Mouse (Mus musculus): ENCODE results near the gene Slco3a1. TPM values are rescaled to one million over a fixed set of nuclear protein-coding genes. Genes with fewer than 3 reads are reported as not detected.

Slco3a1 gene
- polyA plus RNA-seq, 1 experiment from 2014 or later = 1.2 TPM

- no peaks in the 10 kb centered on the region for H3K9me3 ChIP-seq (replicated peaks)
- no peaks in the 10 kb centered on the region for H3K27me3 ChIP-seq
- no peak for DNase-seq
- no peak overlapping the region for H3K9ac ChIP-seq
- H3K4me1 ChIP-seq (replicated peaks) = no peaks in the 10 kb centered on the region
- H3K27ac ChIP-seq = no peak overlapping the region
- H3K4me2 ChIP-seq = no peak overlapping the region
- no peak overlapping the region for H3K4me3 ChIP-seq (replicated peaks)
- no peak for ATAC-seq (ENCODE audit: low read depth)
- H3K36me3 ChIP-seq = no peaks in the 10 kb centered on the region
- 74% methylated on average over 6 of the region's 6 CpGs for WGBS (ENCODE audit: insufficient replicate concordance)
Measured at GRCm38 (mm10) chr7:74399729-74400128, 154.9 kb downstream of the Slco3a1 start.

- no peaks in the 10 kb centered on the region for H3K36me3 ChIP-seq
- no peak overlapping the region for H3K4me2 ChIP-seq
- 73% methylated on average over 4 of the region's 4 CpGs for WGBS (ENCODE audit: insufficient replicate concordance)
- no peak for ATAC-seq (ENCODE audit: low read depth)
- DNase-seq = no peak
- no peak overlapping the region for H3K4me3 ChIP-seq (replicated peaks)
- H3K9ac ChIP-seq = no peak overlapping the region
- no peaks in the 10 kb centered on the region for H3K9me3 ChIP-seq (replicated peaks)
- no peaks in the 10 kb centered on the region for H3K4me1 ChIP-seq (replicated peaks)
- H3K27ac ChIP-seq = no peak overlapping the region
- no peaks in the 10 kb centered on the region for H3K27me3 ChIP-seq
Measured at GRCm38 (mm10) chr7:74399154-74399553, 155.4 kb downstream of the Slco3a1 start.

- no peaks in the 10 kb centered on the region for H3K4me1 ChIP-seq (replicated peaks)
- no peak overlapping the region for H3K27ac ChIP-seq
- H3K4me3 ChIP-seq (replicated peaks) = no peak overlapping the region
- ATAC-seq (ENCODE audit: low read depth) (no peak), DNase-seq (no peak)
- WGBS (ENCODE audit: insufficient replicate concordance) = 55% methylated on average over 2 of the region's 2 CpGs
- H3K4me2 ChIP-seq = no peak overlapping the region
- no peaks in the 10 kb centered on the region for H3K36me3 ChIP-seq
- H3K9me3 ChIP-seq (replicated peaks) = no peaks in the 10 kb centered on the region
- H3K9ac ChIP-seq = no peak overlapping the region
- H3K27me3 ChIP-seq = no peaks in the 10 kb centered on the region
Measured at GRCm38 (mm10) chr7:74398326-74398725, 156.3 kb downstream of the Slco3a1 start.

GRCm38 (mm10) chr7:74391451-74391873 lies 163.1 kb downstream of the Slco3a1 start:
- ATAC-seq (ENCODE audit: low read depth) (no peak), DNase-seq (no peak)
- no peaks in the 10 kb centered on the region for H3K36me3 ChIP-seq
- no peak overlapping the region for H3K9ac ChIP-seq
- 54% methylated on average over 5 of the region's 5 CpGs for whole genome bisulfite sequencing (ENCODE audit: insufficient replicate concordance)
- no peak overlapping the region for H3K27ac ChIP-seq
- H3K4me1 ChIP-seq (replicated peaks) = no peaks in the 10 kb centered on the region
- H3K4me3 ChIP-seq (replicated peaks) = no peak overlapping the region
- H3K9me3 ChIP-seq (replicated peaks) = no peaks in the 10 kb centered on the region
- H3K4me2 ChIP-seq = no peak overlapping the region
- H3K27me3 ChIP-seq = no peaks in the 10 kb centered on the region

- ATAC-seq (ENCODE audit: low read depth) = no peak
- Histone ChIP-seq H3K36me3 (no peaks in the 10 kb centered on the region), H3K4me3 (replicated peaks) (no peak overlapping the region), H3K4me1 (replicated peaks) (no peaks in the 10 kb centered on the region), H3K27me3 (no peaks in the 10 kb centered on the region), H3K9me3 (replicated peaks) (no peaks in the 10 kb centered on the region), H3K4me2 (no peak overlapping the region), H3K27ac (no peak overlapping the region), H3K9ac (no peak overlapping the region)
- DNase-seq = no peak
- 41% methylated on average over 2 of the region's 2 CpGs for WGBS (ENCODE audit: insufficient replicate concordance)
Measured at GRCm38 (mm10) chr7:74389570-74389969, 165.0 kb downstream of the Slco3a1 start.

- no peaks in the 10 kb centered on the region for H3K36me3 ChIP-seq
- WGBS (ENCODE audit: insufficient replicate concordance) = 62% methylated on average over 5 of the region's 5 CpGs
Measured at GRCm38 (mm10) chr7:74386257-74386656, 168.3 kb downstream of the Slco3a1 start.

GRCm38 (mm10) chr7:74383040-74383666 lies 171.4 kb downstream of the Slco3a1 start:
- 51% methylated on average over 3 of the region's 3 CpGs for WGBS (ENCODE audit: insufficient replicate concordance)
- Histone ChIP-seq H3K27ac (no peak overlapping the region), H3K9ac (no peak overlapping the region), H3K36me3 (no peaks in the 10 kb centered on the region), H3K4me2 (no peak overlapping the region), H3K4me1 (replicated peaks) (no peaks in the 10 kb centered on the region), H3K9me3 (replicated peaks) (no peaks in the 10 kb centered on the region), H3K4me3 (replicated peaks) (no peak overlapping the region), H3K27me3 (no peaks in the 10 kb centered on the region)
- ATAC-seq (ENCODE audit: low read depth) = no peak
- DNase-seq = no peak

More at GRCm38 (mm10) chr7:74386257-74386656, 168.3 kb downstream of the Slco3a1 start:
- no peak overlapping the region for H3K4me2 ChIP-seq
- ATAC-seq (ENCODE audit: low read depth) (no peak), DNase-seq (no peak)
- no peaks in the 10 kb centered on the region for H3K9me3 ChIP-seq (replicated peaks)
- no peak overlapping the region for H3K4me3 ChIP-seq (replicated peaks)
- no peak overlapping the region for H3K9ac ChIP-seq
- no peaks in the 10 kb centered on the region for H3K4me1 ChIP-seq (replicated peaks)
- H3K27me3 ChIP-seq = no peaks in the 10 kb centered on the region
- no peak overlapping the region for H3K27ac ChIP-seq

- H3K9me3 ChIP-seq (replicated peaks) = no peaks in the 10 kb centered on the region
- ATAC-seq (ENCODE audit: low read depth) = no peak
- 43% methylated on average over 3 of the region's 3 CpGs for WGBS (ENCODE audit: insufficient replicate concordance)
- H3K4me2 ChIP-seq = no peak overlapping the region
- no peak overlapping the region for H3K4me3 ChIP-seq (replicated peaks)
- no peak overlapping the region for H3K27ac ChIP-seq
- H3K9ac ChIP-seq = no peak overlapping the region
- H3K36me3 ChIP-seq = no peaks in the 10 kb centered on the region
- H3K4me1 ChIP-seq (replicated peaks) = no peaks in the 10 kb centered on the region
- DNase-seq = no peak
- no peaks in the 10 kb centered on the region for H3K27me3 ChIP-seq
Measured at GRCm38 (mm10) chr7:74382286-74382685, 172.3 kb downstream of the Slco3a1 start.

GRCm38 (mm10) chr7:74381881-74382281 lies 172.7 kb downstream of the Slco3a1 start:
- DNase-seq (no peak), ATAC-seq (ENCODE audit: low read depth) (no peak)
- no peaks in the 10 kb centered on the region for H3K4me1 ChIP-seq (replicated peaks)
- H3K27ac ChIP-seq = no peak overlapping the region
- WGBS (ENCODE audit: insufficient replicate concordance) = 58% methylated on average over 2 of the region's 2 CpGs
- no peaks in the 10 kb centered on the region for H3K36me3 ChIP-seq
- no peak overlapping the region for H3K9ac ChIP-seq
- no peak overlapping the region for H3K4me3 ChIP-seq (replicated peaks)
- no peak overlapping the region for H3K4me2 ChIP-seq
- H3K27me3 ChIP-seq = no peaks in the 10 kb centered on the region
- H3K9me3 ChIP-seq (replicated peaks) = no peaks in the 10 kb centered on the region

GRCm38 (mm10) chr7:74381051-74381450 lies 173.5 kb downstream of the Slco3a1 start:
- no peaks in the 10 kb centered on the region for H3K27me3 ChIP-seq
- ATAC-seq (ENCODE audit: low read depth) (no peak), DNase-seq (no peak)
- H3K9ac ChIP-seq = no peak overlapping the region
- no peaks in the 10 kb centered on the region for H3K4me1 ChIP-seq (replicated peaks)
- H3K9me3 ChIP-seq (replicated peaks) = no peaks in the 10 kb centered on the region
- H3K4me3 ChIP-seq (replicated peaks) = no peak overlapping the region
- 68% methylated on average over 2 of the region's 2 CpGs for WGBS (ENCODE audit: insufficient replicate concordance)
- no peak overlapping the region for H3K27ac ChIP-seq
- no peak overlapping the region for H3K4me2 ChIP-seq
- no peaks in the 10 kb centered on the region for H3K36me3 ChIP-seq

GRCm38 (mm10) chr7:74377909-74378308 lies 176.7 kb downstream of the Slco3a1 start:
- DNase-seq = no peak
- H3K4me2 ChIP-seq = no peak overlapping the region
- H3K27ac ChIP-seq = no peak overlapping the region
- ATAC-seq (ENCODE audit: low read depth) = no peak
- no peaks in the 10 kb centered on the region for H3K4me1 ChIP-seq (replicated peaks)
- H3K9ac ChIP-seq = no peak overlapping the region
- no peaks in the 10 kb centered on the region for H3K27me3 ChIP-seq
- H3K36me3 ChIP-seq = no peaks in the 10 kb centered on the region
- no peaks in the 10 kb centered on the region for H3K9me3 ChIP-seq (replicated peaks)
- no peak overlapping the region for H3K4me3 ChIP-seq (replicated peaks)
- 59% methylated on average over 10 of the region's 10 CpGs for WGBS (ENCODE audit: insufficient replicate concordance)

- Histone ChIP-seq H3K4me2 (no peak overlapping the region), H3K27ac (no peak overlapping the region), H3K27me3 (no peaks in the 10 kb centered on the region), H3K4me1 (replicated peaks) (no peaks in the 10 kb centered on the region), H3K36me3 (no peaks in the 10 kb centered on the region), H3K9ac (no peak overlapping the region), H3K9me3 (replicated peaks) (no peaks in the 10 kb centered on the region), H3K4me3 (replicated peaks) (no peak overlapping the region)
- DNase-seq = no peak
- ATAC-seq (ENCODE audit: low read depth) = no peak
- WGBS (ENCODE audit: insufficient replicate concordance) = 61% methylated on average over 12 of the region's 12 CpGs
Measured at GRCm38 (mm10) chr7:74376397-74377044, 178.1 kb downstream of the Slco3a1 start.

Measured in liver, embryonic 13.5 days (tissue).